Mouse (Mus musculus) common myeloid progenitor, adult 5-6 weeks (primary cell): Measurements from ENCODE around the gene Gramd1a. TPM values are rescaled to one million over a fixed set of nuclear protein-coding genes. Genes with fewer than 3 reads are reported as not detected.

ENCODE experiments used
- ATAC-seq: replicated peaks from 2 replicates; pipeline ENCODE4 v1.8.0; 2016; ENCODE audit warnings: low read depth, mild to moderate bottlenecking, moderate TSS enrichment, inconsistent platforms; ENCODE audit not compliant: poor library complexity, severe bottlenecking
- total RNA-seq: library from RNA; stranded (forward); fragments of 200-1000, 187-1606 nt; gene quantifications from 2 replicates; pipeline ENCODE4 v1.2.3, GENCODE M21; 2017

Gene Gramd1a
- 30.8 and 38.7 TPM in 2 replicates for total RNA-seq

DNA sequence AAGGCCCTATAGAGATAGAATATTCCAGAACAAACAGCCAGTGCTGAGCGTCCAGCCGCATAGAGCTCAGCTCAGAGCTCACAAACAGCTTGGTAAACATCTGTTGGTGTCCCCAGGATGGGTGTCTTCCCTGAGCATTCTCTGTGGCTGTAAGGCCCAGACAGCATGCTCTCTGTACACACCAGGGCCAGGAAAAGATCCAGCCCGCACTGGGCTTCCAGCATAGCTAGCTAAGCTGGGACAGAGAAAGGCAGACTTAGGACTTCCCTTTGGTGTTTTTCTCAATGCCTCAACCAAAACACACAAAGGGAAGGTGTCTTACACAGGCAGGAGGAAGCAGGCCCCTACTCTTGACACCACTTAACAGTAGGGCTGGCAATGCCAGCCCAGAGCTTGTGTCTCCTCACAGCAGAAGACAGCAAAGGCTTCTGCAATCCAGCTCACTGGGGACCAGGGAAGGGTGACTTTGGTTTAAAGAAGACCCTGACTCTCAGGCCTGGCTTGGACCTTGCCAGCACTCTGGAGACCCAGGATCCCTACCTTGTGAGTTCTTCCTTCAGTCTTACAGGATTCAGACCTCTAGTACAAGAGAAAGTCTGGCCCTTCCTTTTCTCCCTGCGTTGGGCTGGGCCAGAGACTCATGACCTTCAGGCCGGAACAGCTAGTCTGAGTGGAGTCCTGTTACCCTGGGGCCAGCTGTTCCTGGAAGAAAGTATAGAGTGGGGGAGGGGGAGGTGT is at the start of gene Gramd1a:
Gene Gramd1a (minus strand): TSS at position 601 of the 738 bp plus-strand sequence.
- no peak for ATAC-seq

DNA sequence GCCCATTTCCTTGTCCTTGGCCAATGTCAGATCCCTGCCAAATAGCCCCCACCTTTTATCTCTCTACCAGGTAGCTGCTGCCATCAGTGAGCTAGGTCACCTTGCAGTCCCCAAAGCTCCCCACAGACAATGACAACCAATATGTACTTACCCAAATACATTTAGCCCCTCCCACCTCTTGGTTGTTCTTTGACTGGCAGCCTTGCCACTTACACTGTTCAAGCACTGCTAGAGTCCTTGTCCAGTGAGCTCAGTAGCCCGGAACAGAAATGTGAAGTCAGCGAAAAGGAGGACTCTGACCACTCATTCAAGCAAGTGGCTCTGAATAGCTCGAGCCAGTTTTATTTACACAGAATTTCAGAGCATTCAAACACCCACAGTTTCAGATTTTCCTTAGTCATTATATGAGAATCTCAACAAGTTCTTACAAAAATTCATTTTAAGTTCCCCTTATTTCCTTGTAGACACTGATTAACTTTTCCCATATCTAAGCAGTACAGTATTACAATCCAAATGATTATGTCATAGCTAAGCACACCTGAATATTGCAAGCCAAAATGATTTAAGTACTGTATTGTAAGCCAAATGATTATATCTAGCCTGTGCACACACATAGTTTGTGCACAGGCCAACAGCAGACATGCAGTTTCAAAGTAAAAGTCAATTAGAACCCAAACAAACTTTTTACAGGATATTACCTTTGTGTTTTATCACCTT is 40.1 kb upstream of the Gramd1a start:
- ATAC-seq = 0 out of 2 replicates have a peak, but pooled peaks have one; percentile 25

DNA sequence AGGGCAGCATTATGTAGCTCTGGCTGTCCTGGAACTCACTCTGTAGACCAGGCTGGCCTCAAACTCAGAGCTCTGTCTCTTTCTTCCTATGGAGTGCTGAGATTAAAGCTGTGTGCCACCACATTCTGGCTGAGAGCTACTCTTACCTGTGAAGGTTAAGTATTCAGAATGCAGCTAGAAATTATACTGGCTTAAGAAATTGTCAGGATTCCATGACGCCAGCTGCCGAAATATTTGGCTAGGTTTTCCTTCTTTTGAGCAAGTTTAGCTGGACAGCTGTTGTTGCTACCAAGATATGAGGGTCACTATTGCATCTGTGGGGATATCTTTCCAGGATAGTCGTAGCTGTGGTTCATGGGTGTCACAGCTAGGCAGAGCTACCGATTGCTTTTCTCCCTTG is 29.0 kb upstream of the Gramd1a start:
- no peak for ATAC-seq

DNA sequence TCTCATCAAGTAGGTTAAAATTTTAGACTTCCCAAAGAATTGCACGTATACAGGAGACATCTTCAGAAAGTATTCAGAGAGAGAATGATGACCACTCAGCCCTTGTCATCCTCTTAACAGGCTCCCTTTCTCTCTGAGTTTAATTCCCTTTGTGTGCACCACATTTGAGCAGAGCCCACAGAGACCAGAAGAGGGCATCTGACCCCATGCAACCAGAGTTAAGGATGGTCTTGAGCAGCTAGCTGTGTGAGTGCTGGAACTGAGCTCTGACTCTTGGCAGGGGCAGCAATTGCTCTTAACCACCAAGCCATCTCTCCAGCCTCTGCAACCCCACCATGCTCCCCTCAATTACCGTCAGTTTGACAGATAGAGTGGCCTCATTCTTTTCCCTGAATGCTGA is 27.2 kb upstream of the Gramd1a start:
- peak; percentile 68; the same call in 1 of the 2 replicates for ATAC-seq

DNA sequence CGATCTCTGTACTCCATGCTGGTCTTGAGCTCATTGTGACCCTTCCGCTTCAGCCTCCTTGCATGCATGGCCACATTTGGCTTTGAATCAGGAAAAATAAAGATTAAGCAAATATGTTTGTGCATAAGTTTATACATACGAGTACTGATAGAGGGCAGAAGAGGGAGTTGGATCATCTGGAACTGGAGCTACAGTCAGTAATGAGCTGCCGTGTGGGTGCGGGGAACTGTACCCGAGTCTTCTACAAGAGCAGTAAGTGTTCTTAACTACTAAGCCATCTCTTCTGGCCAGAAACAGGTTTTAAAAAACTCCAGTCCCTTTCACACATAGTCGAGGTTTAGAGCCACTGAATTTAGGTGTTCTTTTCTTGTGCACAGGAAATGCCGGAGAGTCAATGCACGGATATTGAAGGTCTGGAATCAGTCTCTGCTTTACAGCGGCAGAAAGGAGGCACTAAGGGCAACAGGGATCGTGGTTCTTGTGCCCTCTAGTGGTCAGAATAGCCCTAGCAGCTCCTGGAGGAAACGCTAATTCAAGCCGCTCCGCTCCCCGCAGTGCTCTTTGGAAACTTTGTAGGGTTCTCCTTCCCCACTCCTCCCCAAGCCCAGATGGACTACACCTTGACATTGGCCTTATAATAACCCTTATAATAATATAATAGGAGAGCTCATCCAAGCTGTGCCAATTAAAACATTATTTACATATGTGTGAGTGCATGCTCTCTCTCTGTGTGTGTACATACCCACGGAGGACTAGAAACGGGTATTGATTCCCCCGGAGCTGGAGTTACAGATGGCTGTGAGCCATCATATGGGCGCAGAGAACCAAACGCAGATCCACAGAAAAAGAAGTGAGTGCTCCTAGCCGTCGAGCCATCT is 21.4 kb upstream of the Gramd1a start:
- ATAC-seq = peak; percentile 92

DNA sequence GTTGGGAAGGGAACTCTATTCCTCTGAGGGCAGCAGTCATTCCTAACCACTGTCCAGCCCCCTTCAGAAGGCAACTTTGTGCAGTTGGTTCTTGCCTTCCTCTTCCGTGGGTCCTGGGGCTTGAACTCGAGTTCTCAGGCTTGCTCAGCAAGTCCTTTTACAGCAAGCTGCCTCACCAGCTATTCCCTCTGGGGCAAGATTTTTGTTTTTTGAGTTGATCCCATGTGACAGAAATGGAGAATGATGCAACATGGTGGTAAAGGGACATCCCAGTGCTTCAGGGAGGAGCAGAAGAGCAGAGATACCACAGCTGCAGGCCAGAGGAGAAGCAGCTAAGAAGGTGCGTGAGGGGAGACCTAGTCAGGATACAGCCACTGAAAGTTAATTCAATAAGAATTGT is 19.4 kb upstream of the Gramd1a start:
- 0 out of 2 replicates have a peak, but pooled peaks have one; percentile 4 for ATAC-seq

DNA sequence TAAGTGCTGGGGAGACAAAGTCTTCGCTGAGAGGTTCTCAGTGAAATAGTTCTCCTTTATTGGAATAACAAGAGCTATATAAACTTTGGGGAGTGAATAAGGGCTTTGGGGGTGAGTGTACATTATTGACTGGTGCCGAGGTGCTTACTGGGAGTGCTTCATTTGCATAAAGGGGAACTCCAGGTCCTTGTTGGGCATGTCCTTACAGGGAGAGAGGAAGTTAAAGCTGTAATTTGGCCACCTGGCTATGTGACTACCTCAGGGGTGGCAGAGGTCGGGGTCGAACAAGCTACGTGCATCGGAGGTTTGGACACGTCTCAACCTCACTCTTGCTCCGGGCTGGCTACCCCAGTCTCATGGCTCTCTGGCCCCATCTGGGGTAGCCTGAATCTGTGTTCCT is 18.8 kb upstream of the Gramd1a start:
- ATAC-seq = peak; percentile 50; the same call in 1 of the 2 replicates

DNA sequence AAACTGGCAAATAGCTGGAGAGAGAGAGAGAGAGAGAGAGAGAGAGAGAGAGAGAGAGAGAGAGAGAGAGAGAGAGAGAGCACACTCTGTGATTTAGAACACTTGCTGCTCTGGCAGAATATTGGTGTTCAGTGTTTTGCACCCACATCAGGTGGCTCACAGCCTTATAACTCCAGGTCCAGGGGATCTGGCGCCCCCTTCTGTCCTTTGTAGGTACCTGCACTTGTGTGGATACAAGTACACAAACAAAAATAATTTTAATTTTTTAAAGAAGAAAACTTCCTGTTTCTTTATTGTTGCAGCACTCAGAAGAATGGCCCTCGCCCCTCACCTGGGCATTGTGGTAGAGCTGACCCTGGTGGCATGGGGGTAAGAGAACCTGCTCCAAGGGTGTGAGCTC is 16.5 kb upstream of the Gramd1a start:
- no peak; the same call in 1 of the 2 replicates for ATAC-seq

DNA sequence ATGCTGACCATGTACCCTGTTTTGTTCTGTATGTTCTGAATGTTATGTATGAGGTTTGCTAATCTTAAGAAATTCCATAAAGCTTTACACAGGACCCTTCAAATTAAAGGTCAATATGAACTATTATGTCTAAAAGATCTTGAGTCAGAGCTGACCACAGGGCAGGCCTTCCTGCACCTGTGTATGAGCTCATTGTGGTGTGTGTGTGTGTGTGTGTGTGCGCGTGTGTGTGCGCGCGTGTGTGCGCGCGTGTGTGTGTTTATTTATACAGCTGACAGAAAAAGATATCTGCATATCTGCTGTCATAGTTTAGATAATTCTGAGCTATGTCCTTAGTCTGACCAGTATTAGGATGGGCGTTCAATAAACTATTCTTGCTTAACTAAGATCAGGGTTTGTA is 14.8 kb upstream of the Gramd1a start:
- ATAC-seq = no peak

DNA sequence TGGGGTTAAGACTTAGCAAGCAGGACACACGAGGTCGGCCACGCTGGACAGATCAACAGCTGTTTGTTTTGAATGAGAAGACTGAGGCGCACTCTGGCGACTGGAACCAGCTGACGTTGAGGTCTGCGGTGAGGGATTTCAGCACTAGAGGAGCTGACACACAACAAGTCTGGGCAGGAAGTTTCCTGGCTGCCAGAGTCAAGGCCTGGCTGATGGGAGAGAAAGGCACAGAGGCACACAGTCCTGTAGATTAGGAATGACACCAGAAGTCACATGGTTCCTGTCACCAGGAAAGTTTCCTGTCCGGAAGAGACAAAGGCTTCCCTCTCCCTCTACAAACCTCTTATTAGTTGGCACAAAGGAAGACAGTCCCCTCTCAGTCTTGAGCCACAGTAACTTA is 12.7 kb upstream of the Gramd1a start:
- peak; percentile 96 for ATAC-seq

DNA sequence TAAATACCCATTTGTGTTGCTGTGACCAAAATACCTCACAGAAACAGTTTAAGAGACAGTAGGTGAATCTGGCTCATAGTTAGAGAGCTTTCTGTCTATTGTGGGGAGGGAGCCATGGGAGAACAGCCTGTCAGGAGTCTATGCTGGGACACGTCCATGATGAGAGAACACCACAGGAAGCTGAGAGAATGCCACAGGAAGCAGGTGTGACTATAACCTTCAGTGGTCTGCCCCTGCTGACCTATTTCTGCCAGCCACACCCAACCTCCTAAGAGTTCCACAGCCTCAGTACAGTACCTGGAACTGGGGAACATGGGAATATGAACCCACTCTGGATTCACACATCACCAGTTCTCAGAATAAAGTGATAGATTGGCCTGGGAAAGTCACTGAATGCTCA is 9.1 kb upstream of the Gramd1a start:
- no peak for ATAC-seq

DNA sequence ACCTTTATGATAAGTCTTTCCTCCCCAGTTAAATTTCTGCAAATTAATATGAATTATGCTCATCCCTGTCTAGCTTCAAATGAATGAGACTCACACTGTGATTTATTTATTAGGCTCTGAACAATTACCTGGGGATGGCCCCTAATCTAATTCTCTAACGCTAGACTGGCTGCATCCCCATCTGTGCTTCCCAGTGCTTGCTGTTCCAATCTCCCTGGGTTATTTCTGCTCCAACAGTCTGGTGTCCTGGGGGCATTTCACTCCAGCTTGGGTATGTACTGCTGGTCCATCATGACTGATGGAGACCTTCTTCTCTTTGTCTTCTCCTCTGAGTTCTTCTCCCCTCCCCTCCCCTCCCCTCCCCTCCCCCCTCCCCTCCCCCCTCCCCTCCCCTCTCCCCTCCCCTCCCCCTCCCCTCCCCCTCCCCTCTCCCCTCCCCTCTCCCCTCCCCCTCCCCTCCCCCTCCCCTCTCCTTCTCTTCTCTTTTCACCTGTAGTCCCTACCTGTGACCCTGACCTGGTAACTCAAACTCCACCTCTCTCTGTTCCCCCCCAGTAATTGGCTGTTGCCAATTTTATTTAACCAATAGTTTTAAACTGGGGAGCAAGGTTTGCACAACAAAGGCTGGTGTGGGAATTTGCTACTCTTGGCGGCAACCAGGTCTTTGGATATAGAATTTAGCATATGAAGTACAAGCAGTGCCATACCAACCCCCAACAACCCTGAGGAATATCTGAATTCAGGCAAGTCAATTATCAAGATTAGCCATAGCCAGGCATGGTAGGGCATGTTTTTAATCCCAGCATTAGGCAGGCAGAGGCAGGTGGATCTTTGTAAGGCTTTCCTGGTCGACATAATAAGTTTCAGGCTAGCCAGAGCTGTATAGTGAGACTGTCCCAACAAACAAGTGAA is 8.2 kb upstream of the Gramd1a start:
- no peak for ATAC-seq

DNA sequence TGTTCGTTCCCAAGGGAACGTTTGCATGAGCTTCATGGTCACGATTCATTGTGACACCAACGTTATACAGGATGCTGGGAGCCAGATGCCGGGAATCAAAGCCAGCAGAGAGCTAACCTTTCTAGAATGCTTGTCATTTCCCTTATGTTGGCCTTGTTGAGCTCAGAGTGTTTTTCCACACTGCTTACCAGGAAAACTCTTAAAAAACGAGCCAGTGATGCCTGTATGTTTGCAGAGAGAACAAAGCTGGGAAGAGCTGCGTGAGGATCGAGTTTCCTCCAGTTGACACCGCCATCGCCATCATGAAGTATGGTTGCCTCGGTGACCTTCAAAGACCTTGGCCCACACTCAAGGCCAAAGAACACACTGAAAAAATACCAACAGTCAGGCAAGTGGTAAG is 6.6 kb upstream of the Gramd1a start:
- ATAC-seq = no peak

DNA sequence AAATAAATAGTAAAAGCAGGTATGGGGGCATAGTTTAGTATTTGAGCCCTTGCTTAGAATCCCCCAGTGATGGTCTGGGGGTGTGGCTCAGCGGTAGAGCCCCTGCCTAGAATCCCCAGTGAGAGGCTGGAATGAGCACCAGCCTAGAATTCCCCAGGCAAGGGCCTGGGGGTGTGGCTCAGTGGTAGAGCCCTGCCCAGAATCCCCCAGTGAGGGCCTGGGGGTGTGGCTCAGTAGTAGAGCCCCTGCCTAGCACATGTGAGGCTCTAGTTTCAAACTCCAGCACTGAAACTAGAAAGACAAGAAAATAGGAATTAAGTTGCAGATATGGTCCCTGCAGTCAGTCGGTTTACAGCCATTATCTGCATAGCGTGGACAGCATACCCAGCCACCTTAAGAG is 6.1 kb upstream of the Gramd1a start:
- no peak for ATAC-seq

DNA sequence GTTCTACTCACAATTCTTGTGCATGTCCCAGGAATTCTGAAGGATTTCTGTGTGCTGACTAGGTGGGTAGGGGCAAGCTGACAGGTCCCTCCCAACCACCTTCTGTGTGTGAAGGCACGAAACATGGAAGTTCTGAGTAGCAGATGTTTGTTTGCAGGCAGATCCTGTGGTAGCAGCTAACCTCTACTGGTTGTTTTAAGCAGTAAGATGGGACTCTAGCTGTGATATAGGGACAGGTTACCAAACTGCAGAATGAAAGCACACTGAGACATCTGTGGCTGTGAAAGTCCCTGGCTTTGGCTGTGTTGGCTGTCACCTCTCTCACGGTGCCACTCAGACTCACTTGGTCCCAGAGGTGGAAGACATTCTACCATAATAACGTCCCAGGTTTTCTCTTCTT is 5.5 kb upstream of the Gramd1a start:
- peak; percentile 19 for ATAC-seq

DNA sequence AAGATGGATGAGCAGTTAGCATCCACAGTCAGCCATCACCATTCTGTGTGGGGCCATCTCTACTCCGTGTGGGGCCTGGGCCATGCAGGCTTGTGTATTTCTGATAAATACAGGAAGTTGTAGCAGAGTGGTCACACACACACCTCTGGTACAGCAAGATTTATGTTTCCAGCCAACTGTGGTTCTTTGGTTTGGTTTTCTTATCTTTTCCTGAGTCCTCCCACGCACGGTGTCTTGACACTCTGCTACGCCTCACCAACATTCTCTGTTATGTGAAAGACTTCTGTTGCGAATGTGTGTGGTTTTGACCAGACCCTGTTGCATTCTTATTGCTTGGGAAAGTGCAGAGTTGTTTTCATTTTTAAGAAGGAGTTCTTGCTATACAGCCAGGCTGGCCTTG is 5.1 kb upstream of the Gramd1a start:
- peak; percentile 84 for ATAC-seq

DNA sequence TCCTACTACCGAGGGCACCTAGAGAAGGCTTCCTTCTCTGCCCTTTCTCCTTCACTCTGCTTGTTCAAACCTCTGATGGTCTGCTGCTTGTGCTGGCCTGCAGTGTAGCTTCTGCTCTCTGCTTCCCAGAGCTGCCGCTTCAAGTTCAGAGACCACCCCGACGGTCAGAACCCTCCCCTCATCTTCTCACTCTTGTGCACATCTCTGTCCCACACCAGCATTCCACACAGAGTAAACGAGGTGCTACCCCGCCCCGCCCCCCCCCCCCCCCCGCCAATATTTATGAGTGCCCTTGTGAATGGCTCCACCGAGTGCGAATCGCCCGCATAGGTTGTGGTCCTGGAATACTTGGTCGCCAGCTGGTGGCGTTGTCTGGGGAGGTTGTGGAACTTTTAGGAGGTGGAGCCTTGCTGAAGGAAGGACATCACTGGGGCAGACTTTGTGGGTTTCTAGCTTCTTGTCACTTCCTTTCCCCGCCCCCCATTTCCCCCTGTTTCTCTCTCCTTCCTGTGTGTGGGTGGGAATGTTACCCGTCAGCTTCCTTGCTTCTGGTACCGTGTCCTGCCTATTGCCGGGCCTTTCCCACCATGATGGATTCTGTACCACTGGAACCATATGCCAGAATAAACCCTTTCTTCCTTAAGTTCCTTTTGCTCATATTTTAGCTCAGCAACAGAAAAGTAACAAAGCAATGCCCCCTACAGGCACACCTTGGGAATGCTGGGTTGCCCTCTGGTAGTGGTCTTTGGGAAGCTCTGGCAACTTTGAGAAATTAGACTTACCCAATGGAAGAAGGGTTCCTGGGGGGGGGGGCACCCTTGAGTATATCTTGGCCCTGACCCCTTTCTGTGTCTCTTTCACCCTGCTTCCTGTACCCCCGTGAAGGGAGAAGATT is 585 bp upstream of the Gramd1a start:
- ATAC-seq = peak; percentile 33

DNA sequence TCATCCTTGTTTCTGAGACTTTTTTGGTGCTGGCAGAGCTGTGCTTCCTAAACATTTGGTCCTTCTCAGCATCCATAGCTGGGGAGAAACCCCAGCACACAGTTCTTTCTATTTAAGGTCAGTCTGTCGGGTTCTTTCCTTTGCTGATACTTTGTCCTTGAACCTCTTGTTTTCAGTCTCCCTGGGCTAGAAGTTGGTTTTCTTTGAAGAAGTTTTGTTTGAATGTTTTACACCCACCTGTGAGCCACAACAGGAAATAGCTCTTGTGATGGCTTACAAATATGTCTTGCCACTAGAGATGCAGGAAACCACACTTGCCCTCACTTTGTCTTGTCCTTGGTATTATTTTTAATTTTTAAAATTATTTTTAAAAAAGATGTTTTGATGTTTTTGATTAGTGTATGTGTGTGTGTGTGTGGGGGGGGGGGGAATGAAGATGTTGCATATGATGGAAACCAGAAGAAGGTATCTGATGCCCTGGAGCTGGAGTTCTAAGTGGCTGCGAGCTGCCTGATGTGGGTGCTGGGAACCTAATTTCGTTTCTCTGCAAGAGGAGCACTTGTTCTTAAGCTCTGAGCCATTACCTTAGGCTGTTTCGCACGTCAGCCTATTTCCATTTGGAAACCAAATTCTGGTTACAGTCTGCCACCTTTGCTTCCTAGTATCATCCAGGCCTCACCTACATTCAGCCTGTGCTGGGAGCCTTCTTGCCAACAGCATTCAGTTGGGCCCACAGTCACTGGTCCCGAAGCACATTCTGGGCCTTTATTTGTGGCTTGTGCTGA is 2.0 kb downstream of the Gramd1a start:
- ATAC-seq = no peak
